Mouse (Mus musculus) cerebellum, adult 8-10 months (tissue): ENCODE measurements around the gene Slc37a3.
A peak's percentile ranks its signal among the peaks of the same experiment; 100 is the strongest.
"Not testable (repeated sequence)": the region's sequence is repeated elsewhere in the genome, so short reads cannot be mapped to it uniquely, and the experiment has no call there.

Experiments
- DNase-seq: peaks from one replicate; pipeline ENCODE4 v3.0.0; 2022

The Slc37a3 gene

DNA sequence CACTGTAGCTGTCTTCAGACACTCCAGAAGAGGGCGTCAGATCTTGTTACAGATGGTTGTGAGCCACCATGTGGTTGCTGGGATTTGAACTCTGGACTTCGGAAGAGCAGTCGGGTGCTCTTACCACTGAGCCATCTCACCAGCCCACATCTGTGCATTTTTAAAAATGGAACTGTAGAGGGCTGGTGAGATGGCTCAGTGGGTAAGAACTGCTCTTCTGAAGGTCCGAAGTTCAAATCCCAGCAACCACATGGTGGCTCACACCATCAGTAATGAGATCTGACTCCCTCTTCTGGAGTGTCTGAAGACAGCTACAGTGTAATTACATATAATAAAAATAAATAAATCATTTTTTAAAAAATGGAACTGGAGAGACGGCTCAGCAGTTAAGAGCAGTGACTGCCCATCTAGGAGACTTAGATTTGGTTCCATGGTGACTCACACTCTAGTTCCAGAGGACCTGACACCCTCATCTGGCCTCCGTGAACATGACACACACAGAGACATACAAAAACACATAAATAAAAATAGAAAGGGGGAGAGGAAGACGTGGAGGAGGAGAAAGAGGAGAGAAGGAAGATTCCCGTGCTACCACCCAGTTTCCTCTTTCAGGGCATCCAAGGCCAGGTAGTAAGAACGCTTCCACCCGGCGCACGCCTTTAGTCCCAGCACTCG lies 823 bp upstream of the Slc37a3 start:
- DNase-seq, result not testable (repeated sequence)

DNA sequence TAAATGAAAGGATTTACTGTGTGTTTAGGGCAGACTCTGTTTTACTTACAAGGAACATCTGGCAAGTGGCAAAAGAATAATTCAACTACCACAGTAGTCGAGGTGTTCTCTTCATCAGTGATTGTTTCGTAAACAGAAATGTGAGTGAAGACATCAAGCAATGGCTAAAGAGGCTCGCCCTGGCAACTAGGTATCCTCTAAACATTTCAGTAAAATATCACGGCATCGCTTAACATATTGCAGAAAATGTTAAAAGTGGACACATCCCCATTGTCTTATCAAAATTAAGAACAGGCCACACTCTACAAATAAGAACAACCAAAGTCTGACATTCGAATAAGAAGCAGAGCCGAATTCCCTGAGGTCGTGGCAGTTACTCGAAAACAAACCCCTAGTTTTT lies 700 bp downstream of the Slc37a3 start:
- no peak for DNase-seq

DNA sequence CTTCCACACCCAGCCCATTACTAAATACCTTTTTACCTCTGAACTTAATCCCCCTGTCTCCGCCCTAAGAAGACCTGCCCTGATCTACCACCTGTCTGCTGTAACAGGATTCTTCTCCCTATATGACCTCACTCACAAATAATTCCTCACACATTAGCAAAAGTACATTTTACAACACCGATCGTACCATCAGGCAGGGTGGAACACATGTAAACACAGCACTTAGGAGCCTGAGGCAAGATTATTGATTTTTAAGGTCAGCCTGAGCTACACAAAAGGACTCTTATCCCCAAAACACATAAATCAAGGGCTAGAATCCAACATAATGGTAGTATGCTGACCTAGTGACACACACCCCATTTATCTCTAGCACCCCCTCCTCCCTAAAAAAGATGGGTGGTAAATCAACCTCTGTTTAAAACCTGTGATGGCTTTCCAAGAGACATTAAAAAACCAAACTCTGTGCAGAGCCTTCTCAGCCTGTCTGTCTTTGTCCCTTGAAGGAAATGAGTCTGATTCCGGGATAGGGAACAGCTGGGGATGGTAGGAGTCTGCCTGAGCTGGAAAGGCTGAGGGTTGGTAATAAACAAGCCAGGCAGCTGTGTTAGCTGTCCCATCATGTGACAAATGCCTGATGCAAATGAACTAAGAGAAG lies 4.0 kb downstream of the Slc37a3 start:
- no peak for DNase-seq

DNA sequence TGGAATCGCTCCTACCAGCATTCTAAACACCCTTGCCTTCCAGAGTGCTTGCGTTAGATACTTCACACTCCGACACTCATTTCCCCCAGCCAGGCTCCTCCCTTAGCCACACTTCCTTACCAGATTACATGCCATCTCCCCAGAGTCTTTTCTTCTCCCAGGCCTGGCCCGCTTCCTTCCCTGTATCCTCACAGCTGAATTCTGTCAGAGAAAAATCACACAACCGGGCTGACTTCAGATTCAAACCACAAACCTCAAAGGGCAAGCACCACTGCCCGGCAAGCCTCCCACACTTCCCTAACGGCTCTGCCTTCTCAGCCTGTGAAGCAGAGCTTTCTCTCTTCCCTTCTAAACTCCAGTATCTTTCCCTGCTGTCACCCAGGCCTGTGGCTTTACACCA lies 4.7 kb downstream of the Slc37a3 start:
- DNase-seq, result no peak

DNA sequence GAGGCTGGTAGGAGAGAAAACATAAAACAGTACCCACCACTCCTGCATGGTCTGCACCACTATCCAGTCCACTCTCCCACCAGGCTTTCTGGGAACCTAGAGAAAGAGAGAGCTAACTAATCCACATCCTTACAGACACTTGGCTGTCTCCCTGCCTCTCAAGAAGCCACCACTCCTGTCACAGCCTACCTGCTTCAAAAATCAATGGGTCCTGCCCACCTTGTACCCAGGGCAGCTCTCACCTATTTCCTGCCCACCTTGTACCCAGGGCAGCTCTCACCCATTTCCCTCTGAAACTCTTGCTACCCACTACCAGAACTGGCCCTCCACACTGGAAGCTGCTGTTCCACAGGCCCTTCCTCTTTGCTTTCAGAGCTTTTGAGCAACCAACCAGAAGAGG lies 5.4 kb downstream of the Slc37a3 start:
- no peak for DNase-seq

DNA sequence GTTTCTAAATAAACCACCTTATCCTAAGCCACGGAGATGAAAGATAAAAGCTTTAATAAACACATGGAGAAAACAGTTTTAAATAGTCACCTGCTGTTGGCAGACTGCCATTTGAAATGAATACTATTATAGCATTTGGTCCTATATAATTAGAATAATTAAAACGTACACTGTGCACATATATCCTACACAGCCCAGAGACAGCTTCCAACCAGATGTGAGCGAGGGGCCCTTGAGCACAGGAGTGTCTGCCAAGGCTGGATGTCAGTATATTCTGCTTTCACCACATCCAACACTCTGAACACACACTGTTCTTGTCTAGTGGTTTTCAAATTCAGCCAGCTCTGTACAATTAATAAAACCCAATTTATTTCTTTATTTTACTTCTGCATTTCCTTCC lies 7.8 kb downstream of the Slc37a3 start:
- DNase-seq, result no peak

DNA sequence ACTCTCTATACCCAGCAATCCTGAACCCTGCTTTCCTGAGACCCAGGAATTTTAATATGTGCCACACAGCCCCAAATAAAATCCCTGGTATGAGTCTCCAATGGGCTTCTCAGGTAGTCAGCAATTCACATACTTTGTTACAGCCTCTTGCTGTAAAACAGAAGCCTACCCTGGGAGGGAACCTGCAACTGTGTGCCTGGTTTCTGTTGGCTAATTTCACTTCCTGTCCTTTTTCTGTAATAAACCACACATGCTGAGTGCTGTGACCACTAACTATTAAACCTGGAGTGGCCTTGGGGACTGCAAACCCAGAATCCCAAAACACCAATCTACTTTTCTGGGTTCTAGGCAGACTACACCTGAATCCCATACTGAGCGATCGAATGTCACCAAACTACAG lies 14.8 kb downstream of the Slc37a3 start:
- no peak for DNase-seq

DNA sequence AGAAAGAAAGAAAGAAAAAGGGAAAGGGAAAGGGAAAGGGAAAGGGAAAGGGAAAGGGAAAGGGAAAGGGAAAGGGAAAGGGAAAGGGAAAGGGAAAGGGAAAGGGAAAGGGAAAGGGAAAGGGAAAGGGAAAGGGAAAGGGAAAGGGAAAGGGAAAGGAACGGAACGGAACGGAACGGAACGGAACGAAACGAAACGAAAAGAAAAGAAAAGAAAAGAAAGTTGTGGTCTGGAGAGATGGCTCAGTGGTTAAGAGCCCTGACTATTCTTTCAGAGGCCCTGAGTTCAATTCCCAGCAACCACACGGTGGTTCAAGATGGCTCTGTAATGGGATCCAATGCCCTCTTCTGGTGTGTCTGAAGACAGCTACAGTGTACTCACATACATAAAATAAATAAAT lies 18.3 kb downstream of the Slc37a3 start:
- not testable (repeated sequence) for DNase-seq

DNA sequence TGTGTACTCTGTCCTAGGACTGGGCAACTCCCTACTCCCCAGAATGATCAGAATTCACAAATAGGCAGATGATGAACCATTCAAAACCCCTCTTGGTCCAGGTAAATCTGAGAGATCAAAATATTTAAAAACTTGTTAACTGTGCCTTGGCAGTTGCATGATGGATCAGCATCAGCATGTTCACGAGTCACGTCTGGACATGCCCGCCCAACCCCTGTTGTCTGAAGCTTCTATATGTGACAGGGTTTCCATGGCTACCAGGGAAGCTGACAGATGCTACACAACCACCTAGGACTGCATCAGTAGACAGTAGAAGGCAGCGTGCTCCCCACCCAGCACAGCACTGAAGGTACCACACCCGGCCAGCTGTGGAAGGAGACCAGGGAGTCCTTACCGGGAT lies 28.5 kb downstream of the Slc37a3 start:
- DNase-seq, result no peak

DNA sequence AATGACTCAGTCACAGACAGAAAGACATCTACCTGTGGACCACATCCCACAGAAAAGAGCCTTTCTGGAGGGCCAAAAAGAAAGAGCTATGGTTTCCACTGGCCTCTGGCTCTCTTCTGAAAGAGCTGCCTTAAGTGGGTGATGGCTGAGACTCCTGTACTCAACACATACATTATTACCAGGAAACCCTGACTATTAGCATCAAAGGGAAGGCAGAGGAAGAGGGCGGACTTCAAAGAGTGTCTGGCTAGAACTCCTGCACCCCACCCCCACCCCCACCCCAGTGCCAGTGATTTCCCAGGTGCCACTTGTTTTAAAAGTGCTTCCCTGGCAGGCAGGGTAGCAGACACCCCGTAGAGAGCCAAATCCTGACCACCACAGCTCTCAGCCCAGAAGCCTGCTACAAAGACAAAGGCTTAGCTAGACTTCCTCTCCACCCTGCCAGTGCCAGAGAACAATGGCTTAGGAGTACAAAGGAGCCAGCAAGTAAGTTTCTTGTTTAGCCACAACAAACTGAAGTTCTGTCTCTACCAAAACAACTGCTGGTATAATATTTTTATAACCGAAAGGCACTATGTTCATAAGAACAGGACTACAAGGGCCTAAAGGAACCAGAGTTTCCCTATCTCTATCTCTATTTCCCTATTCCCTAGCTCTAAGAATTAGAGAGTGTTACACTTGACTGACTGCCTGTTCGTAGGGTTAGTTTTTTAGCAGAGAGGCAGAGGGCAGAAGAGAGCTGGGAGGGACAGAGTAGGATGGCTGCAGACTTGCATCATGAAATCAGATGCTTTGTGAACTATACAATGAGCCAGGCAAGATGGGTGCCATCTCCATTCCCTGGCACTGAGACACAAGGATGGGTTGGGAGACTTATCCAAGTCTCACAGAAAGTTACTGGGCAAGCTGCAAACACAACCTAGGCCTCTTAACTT lies 29.3 kb downstream of the Slc37a3 start:
- no peak for DNase-seq

DNA sequence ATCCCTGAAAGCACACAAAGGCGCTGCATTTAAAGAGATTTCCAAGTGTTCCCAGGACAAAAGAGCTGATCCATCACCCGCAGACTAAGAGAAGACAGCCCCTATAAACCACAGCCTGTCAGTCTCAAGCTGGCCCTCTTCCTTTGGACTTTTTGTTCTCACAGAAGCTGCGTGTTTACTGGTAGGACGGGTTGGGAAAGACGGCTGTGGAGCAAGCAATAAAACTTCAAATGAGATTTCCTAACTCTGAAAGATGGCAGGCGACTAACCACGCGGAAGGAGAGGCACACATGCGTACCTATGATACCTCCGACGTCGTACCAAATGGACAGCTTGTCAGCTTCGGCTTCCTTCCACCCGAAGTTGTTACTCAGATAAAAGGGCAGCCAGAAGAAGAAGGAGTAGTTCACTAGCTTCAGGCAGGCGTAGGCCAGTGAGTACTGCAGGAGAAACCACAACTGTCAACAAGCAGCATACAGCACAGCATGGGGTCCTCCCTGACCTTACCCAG lies 30.4 kb downstream of the Slc37a3 start:
- DNase-seq, result no peak

DNA sequence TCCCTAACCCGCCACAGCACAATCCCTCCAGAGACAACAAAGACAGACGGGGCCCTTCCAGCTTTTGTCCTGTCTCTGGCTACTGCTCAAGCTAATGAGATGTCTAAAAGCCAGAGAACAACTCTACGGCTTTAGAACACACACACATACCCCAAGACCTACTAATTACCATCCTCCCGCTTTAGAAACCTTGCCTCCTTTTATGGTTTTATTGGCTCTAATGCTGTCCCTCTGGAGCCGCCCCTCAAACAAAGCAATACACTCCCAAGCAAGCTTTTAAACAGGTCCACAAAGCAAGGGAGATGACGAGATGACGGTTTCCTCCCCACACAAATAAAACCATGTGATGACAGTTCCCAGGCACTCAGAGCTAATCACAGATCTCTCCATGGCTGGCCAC lies 32.0 kb downstream of the Slc37a3 start:
- no peak for DNase-seq

DNA sequence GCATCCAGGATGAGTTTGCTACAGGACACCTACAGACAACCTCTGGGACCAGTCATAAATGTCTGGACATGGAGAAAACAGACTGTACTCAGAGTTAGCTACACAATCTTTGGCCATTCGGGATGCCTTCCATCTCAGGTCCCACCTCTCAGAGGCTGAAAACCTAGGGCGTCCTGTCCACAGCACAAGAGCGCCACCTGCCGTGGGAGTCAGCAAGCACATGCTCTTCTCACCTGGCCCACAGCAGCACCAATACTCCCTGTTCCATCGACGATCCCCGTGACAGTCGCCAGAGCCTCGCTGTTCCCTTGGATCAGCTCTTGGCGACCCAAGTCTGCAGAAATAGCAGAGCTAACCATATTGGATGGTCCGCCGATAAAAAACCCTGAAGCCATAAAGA lies 33.5 kb downstream of the Slc37a3 start:
- peak; percentile 91 for DNase-seq

DNA sequence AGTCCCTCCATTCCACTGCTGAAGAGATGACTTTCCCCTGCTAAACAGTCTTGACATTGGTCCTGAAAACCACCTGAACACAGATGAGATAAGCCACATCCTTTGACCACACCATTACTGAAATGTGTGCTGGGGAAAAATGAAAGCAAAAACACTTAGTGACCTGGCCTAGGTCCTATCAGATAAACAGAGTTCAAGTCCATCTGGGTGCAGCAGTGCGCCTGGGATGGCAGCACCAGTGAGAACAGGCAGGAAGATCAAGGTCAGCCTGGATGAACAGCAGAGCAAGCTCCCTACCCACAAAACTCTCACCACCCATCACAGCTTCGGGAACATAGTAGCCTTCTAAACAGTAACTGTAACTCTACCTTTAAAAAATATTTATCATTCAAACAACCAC lies 35.7 kb downstream of the Slc37a3 start:
- DNase-seq, result no peak

DNA sequence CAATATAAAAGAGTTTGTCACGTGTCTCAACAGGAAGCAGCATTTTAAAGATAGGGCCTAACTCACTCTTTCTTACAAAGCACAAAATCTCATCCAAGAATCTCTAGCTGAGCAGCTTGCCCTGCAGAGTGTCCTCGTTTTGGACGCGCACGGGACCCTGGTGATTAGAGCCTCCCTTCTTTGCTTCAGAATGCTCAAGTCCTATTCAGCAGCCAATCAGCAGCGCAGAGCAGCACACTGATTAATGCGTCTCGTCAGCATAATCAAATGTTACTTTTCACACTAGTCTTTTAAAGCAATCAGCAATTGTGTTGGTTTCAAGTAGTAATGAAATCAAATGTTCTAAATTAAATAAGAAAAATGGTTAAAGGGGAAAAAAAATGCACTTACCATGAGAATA lies 39.1 kb downstream of the Slc37a3 start:
- DNase-seq, result no peak

DNA sequence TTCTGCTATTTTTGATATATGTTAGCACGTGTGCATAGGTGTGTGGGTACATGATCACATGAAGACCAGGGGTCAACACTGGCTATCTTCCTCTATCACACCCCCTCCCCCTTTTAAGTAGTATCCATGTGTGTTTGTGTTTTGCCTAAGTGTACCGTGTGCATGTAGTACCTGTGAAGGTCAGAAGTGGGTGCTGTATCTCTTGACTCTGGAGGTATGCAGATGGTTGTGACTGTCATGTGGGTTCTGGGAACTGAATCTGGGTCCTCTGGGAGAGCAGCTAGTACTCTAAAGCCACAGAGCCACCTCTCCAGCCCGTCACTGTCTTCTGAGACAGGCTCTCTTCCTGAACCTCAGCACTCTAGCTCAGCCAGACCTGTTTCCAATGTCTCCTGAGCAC lies 42.6 kb downstream of the Slc37a3 start:
- no peak for DNase-seq

DNA sequence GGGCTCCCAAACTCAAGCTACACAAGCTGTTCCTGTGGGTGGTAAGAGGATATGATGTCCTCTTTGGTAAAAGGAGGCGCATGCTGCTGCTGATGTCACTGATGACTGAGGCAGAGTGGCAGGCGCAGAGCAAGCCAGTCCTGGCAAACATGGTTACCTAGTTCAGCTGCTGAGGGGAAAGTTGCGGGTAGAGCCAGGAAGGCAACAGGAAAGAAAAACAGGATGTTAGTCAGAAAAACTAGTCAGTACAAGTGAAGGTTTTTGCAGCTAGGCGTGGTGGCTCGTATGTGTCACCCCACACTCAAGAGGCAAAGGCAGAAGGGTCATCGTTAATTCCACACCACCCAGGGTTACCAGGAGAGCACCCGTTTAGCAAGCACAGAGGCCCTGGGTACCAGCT lies 43.3 kb downstream of the Slc37a3 start:
- DNase-seq, result no peak

DNA sequence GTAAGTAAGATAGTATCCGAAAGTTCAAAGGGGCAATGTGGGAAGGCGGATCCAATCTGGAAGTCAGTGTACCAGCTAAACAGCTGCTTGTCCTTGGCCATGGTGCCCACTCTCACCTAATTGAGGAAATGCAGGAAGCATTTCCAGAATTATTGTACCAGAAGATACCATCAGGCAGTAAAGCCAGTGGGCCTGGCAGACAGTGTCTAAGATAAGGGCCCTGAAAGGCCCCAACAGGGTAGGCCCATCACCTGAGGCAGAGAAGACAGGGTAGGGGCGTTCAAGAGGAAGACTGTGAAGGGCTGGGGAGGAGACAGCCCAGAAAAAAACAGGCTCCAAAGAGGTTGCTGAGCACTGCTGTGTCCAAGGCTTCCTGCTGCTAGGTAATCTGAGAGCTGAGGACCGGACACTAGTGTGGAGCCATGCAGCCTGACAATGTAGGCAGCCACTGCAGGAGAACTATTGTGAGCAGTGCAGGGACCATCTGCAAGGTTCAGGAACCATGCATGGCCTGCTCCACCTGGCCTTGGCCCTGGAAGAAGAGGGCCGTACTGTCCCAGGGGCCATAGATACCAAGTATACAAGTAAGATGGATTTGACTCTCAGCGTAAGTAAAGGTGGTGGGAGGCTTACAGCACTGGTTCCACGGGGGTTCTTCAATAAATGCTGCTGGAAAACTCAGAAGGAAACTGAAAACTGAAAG lies 45.3 kb downstream of the Slc37a3 start:
- no peak for DNase-seq

DNA sequence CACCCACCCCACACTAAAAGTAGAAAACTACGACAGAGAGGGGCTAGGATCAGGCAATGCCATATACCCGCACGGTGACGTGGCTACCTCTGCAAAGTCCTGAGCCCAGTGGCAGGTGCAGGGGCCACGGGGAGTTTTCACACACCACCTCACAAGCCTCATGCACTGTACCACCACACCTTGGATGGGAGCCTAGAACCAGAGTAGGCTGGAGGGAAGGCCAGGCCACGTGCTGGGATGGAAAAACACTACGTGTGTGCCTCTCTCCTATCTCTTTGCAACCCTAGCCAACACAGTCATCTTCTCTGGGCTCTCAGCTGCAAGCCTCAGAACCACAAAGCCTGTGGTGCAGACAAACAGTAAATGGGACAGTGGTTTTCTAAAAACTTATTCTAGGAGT lies 46.5 kb downstream of the Slc37a3 start:
- DNase-seq, result peak; percentile 61

DNA sequence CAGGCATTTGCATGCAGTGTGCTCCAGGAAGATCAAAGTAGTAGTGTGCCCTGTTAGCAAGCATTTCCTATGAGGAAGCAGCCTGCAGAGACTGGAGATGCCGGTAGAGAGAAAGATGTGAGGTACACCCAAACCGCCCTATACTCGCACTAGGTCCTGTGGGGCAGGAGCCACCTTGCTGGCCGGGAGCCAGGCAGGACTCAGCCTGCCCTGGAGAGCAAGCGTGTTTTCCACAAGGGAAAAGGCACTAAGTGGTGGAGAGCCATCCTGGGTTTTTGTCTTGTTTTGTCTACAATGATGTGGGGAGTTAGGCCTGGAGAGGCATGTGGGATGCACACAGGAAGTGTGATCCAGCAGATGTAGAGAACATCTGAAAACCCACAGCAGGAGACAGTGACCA lies 57.2 kb downstream of the Slc37a3 start:
- no peak for DNase-seq

DNA sequence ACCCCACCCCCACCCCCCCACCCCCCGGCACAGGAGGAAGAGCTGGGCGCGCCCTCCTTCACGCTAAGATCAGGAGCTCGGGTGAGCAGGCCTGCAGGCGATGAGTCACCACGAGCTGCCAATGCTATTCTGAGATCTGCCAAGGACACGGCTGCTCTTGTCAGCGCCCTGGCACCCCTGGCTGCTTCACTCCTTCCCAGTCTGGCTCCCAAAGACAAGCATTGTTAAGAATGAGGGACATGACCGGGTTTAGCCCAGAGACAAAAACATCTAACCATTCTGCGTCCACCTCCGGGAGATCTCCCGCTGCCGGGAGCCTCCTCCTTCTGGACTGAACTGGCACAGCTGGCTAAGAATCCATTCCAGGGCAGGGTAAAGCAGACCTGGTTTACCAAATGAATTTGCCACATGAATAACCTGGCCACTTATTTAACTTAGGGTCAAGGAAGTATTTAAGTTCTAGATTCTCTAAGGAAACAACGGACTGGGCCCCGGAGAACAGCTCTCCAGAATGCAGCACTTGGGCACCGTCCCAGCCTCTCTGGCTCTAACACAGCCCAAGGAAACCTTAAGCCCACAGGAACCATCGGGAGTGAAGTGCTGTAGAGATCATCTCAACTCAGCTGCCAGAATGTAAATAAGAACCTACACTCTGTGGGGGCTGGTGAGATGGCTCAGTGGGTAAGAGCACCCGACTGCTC lies 58.3 kb downstream of the Slc37a3 start:
- DNase-seq, result peak; percentile 81

DNA sequence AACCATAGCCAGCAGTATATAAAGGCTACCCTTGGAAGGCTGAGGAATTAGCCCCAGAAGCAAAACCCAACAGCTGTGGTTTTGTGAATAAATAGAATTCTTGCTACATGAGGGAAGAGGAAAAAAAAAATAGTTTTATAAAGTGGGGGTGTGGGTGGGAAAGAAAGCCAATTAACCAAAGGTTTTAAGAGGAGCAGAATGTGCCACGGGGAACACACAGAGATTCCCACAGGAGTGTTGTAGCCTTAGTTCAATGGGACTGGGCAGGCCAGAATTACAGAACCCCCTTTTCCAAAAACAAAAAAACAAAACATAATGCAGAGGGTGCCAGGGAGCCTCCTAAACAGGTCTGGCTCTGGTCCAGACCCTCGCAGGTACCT lies 58.9 kb downstream of the Slc37a3 start:
- no peak for DNase-seq
